Mouse (Mus musculus) midbrain, embryonic 14.5 days (tissue): Measurements from ENCODE around the gene Amd1. TPM values are rescaled to one million over a fixed set of nuclear protein-coding genes. Genes with fewer than 3 reads are reported as not detected.

Experiments used
- ATAC-seq: fragments of 200-750 bp; cut with Nextera tagmentation; 2 replicates; pipeline ENCODE4 v1.8.0; 2017; ENCODE audit warnings: moderate number of reproducible peaks, moderate library complexity; ENCODE audit not compliant: low FRiP score, low TSS enrichment
- DNase-seq: peaks from one replicate; pipeline ENCODE4 v3.0.0-alpha.2; 2015
- H3K27ac ChIP-seq: fragments of 300-500 bp; sonication (generic); replicated peaks from 2 replicates; pipeline ENCODE4 v1.5.1; 2014; ENCODE audit warnings: mild to moderate bottlenecking, low read depth, low read length, moderate library complexity
- H3K27me3 ChIP-seq: fragments of 300-500 bp; sonication (generic); 2 replicates; pipeline ENCODE4 v1.6.1; 2014; ENCODE audit warnings: low read length, control low read depth, mixed read lengths; ENCODE audit not compliant: control insufficient read depth, insufficient read depth
- H3K36me3 ChIP-seq: fragments of 300-500 bp; sonication (generic); 2 replicates; pipeline ENCODE4 v1.6.1; 2014; ENCODE audit warnings: low read length, control low read depth; ENCODE audit not compliant: control insufficient read depth, insufficient read depth
- H3K4me1 ChIP-seq: fragments of 300-500 bp; sonication (generic); 2 replicates; pipeline ENCODE4 v1.6.1; 2014; ENCODE audit warnings: mild to moderate bottlenecking, antibody characterized with exemption, low read length, control low read depth; ENCODE audit not compliant: control insufficient read depth, insufficient read depth
- H3K4me2 ChIP-seq: fragments of 300-500 bp; sonication (generic); 2 replicates; pipeline ENCODE4 v1.6.1; 2014; ENCODE audit warnings: mild to moderate bottlenecking, low read length, moderate library complexity
- H3K4me3 ChIP-seq: fragments of 300-500 bp; sonication (generic); replicated peaks from 2 replicates; pipeline ENCODE4 v1.5.1; 2014; ENCODE audit warnings: low read depth, low read length
- H3K9ac ChIP-seq: fragments of 300-500 bp; sonication (generic); replicated peaks from 2 replicates; pipeline ENCODE4 v1.6.1; 2014; ENCODE audit warnings: mild to moderate bottlenecking, low read length, moderate library complexity
- H3K9me3 ChIP-seq: fragments of 300-500 bp; sonication (generic); 2 replicates; pipeline ENCODE4 v1.6.1; 2016; ENCODE audit warnings: low read length, control low read depth, mixed read lengths; ENCODE audit not compliant: control insufficient read depth
- WGBS: fragments of 180-500 bp; shearing (Covaris S2); extraction: QIAGEN DNeasy Blood & Tissue Kit; methylation state at CpG from one replicate; pipeline ENCODE4 v1.1.7; 2014; 5-methylcytosine and 5-hydroxymethylcytosine counted together
- polyA plus RNA-seq: library from polyadenylated mRNA; unstranded; fragments of >200 nt; fragmentation: Nextera tagmentation; extraction: Ambion mirVana; gene quantifications from 2 replicates; pipeline ENCODE4 v1.2.1, GENCODE M21; 2014

Amd1 gene
- polyA plus RNA-seq, 1 experiment from 2014 or later, result 46.0 TPM

- no peaks in the 10 kb centered on the region for H3K4me1 ChIP-seq
- H3K27me3 ChIP-seq, result no peaks in the 10 kb centered on the region
- H3K9me3 ChIP-seq, result no peaks in the 10 kb centered on the region; the same call in 1 of the 2 replicates
- no peak overlapping the region for H3K4me2 ChIP-seq
- no peak for ATAC-seq
- H3K4me3 ChIP-seq, result no peak overlapping the region
- H3K36me3 ChIP-seq, result no peaks in the 10 kb centered on the region
- H3K27ac ChIP-seq, result no peak overlapping the region
- no peak for DNase-seq
- WGBS, result 75% methylated on average over 4 of the region's 4 CpGs
- no peak overlapping the region for H3K9ac ChIP-seq
Measured at GRCm38 (mm10) chr10:40342036-40342435, 40.0 kb upstream of the Amd1 start.

- WGBS, result 43% methylated on average over 13 of the region's 13 CpGs
- no peak within 1 kb of the TSS for H3K4me2 ChIP-seq
Measured at GRCm38 (mm10) chr10:40339351-40339964, 37.5 kb upstream of the Amd1 start, which contains the start of gene Cdk19. Gene Cdk19 (plus strand): TSS chr10:40339564.

GRCm38 (mm10) chr10:40332864-40333263 lies 30.9 kb upstream of the Amd1 start:
- DNase-seq (no peak), ATAC-seq (no peak)
- 70% methylated on average over 6 of the region's 6 CpGs for WGBS

More at GRCm38 (mm10) chr10:40339351-40339964, 37.5 kb upstream of the Amd1 start, which contains the start of gene Cdk19:
- ATAC-seq (no peak), DNase-seq (no peak)
- Histone ChIP-seq H3K9me3 (no peaks in the 10 kb centered on the region; the same call in 1 of the 2 replicates), H3K9ac (no peak within 1 kb of the TSS), H3K4me3 (no peak within 1 kb of the TSS), H3K36me3 (no peaks in the 10 kb centered on the region), H3K27me3 (no peaks in the 10 kb centered on the region), H3K27ac (no peak within 1 kb of the TSS), H3K4me1 (no peaks in the 10 kb centered on the region)

GRCm38 (mm10) chr10:40330262-40330661 lies 28.3 kb upstream of the Amd1 start:
- DNase-seq (no peak), ATAC-seq (no peak)
- Histone ChIP-seq H3K9ac (no peak overlapping the region), H3K9me3 (no peaks in the 10 kb centered on the region), H3K4me2 (no peak overlapping the region), H3K4me3 (no peak overlapping the region), H3K4me1 (no peaks in the 10 kb centered on the region), H3K36me3 (no peaks in the 10 kb centered on the region), H3K27me3 (no peaks in the 10 kb centered on the region), H3K27ac (no peak overlapping the region)
- 87% methylated on average over 1 of the region's 1 CpGs for whole genome bisulfite sequencing

More at GRCm38 (mm10) chr10:40332864-40333263, 30.9 kb upstream of the Amd1 start:
- H3K9ac ChIP-seq, result no peak overlapping the region
- no peak overlapping the region for H3K27ac ChIP-seq
- H3K4me1 ChIP-seq, result no peaks in the 10 kb centered on the region
- H3K36me3 ChIP-seq, result no peaks in the 10 kb centered on the region
- no peak overlapping the region for H3K4me2 ChIP-seq
- no peak overlapping the region for H3K4me3 ChIP-seq
- H3K27me3 ChIP-seq, result no peaks in the 10 kb centered on the region
- no peaks in the 10 kb centered on the region; the same call in 1 of the 2 replicates for H3K9me3 ChIP-seq

- Histone ChIP-seq H3K27me3 (no peaks in the 10 kb centered on the region), H3K4me2 (no peak overlapping the region), H3K4me1 (no peaks in the 10 kb centered on the region), H3K4me3 (no peak overlapping the region), H3K36me3 (no peaks in the 10 kb centered on the region), H3K9me3 (no peaks in the 10 kb centered on the region), H3K9ac (no peak overlapping the region), H3K27ac (no peak overlapping the region)
- DNase-seq (no peak), ATAC-seq (no peak)
- 85% methylated on average over 9 of the region's 9 CpGs for WGBS
Measured at GRCm38 (mm10) chr10:40328004-40328551, 26.1 kb upstream of the Amd1 start.

GRCm38 (mm10) chr10:40320306-40320705 lies 18.3 kb upstream of the Amd1 start:
- H3K9me3 ChIP-seq, result no peaks in the 10 kb centered on the region
- no peak overlapping the region for H3K4me2 ChIP-seq
- WGBS, result 92% methylated on average over 10 of the region's 10 CpGs
- ATAC-seq (no peak), DNase-seq (no peak)
- H3K27ac ChIP-seq, result no peak overlapping the region
- no peak overlapping the region for H3K4me3 ChIP-seq
- H3K36me3 ChIP-seq, result no peaks in the 10 kb centered on the region
- no peaks in the 10 kb centered on the region for H3K27me3 ChIP-seq
- H3K4me1 ChIP-seq, result no peaks in the 10 kb centered on the region
- H3K9ac ChIP-seq, result no peak overlapping the region

GRCm38 (mm10) chr10:40316841-40317585 lies 15.0 kb upstream of the Amd1 start:
- no peaks in the 10 kb centered on the region for H3K27me3 ChIP-seq
- H3K4me2 ChIP-seq, result no peak overlapping the region
- H3K4me3 ChIP-seq, result no peak overlapping the region
- H3K4me1 ChIP-seq, result no peaks in the 10 kb centered on the region
- H3K9ac ChIP-seq, result no peak overlapping the region
- DNase-seq, result no peak
- H3K36me3 ChIP-seq, result no peaks in the 10 kb centered on the region
- no peak for ATAC-seq
- no peak overlapping the region for H3K27ac ChIP-seq
- H3K9me3 ChIP-seq, result no peaks in the 10 kb centered on the region
- WGBS, result 68% methylated on average over 7 of the region's 7 CpGs

- DNase-seq, result no peak
- Histone ChIP-seq H3K36me3 (no peaks in the 10 kb centered on the region), H3K27ac (no peak overlapping the region), H3K27me3 (no peaks in the 10 kb centered on the region), H3K4me2 (no peak overlapping the region), H3K9me3 (no peaks in the 10 kb centered on the region), H3K4me3 (no peak overlapping the region), H3K4me1 (no peaks in the 10 kb centered on the region), H3K9ac (no peak overlapping the region)
- WGBS, result 92% methylated on average over 4 of the region's 4 CpGs
- no peak for ATAC-seq
Measured at GRCm38 (mm10) chr10:40312781-40313180, 10.8 kb upstream of the Amd1 start.
